Mouse (Mus musculus): ENCODE data around the gene Gnai2. TPM values are rescaled to one million over a fixed set of nuclear protein-coding genes. Genes with fewer than 3 reads are reported as not detected.

The Gnai2 gene
- polyA plus RNA-seq, 1 experiment: 273 TPM

GRCm38 (mm10) chr9:107643544-107644214, 8.5 kb upstream of the Gnai2 start:
- Histone ChIP-seq H3K4me1 (ENCODE audit: control insufficient read depth, insufficient read depth, low read length) (peaks cover 3% of the 10 kb centered on the region; the same call in 1 of the 2 replicates), H3K4me3 (replicated peaks; ENCODE audit: control insufficient read depth, low read depth, low read length) (no peak overlapping the region), H3K27ac (ENCODE audit: control insufficient read depth, insufficient read depth, low read depth, low read length, poor library complexity) (no peak overlapping the region)
- 75% methylated on average over 13 of the region's 13 CpGs for WGBS
- TF ChIP-seq POLR2A (IDR thresholded peaks at IDR 0.05; ENCODE audit: borderline replicate concordance, control insufficient read depth, low read depth, low read length) (no peak), CTCF (IDR thresholded peaks at IDR 0.05; ENCODE audit: control insufficient read depth, insufficient read depth, low read length) (no peak)

- H3K27ac ChIP-seq (ENCODE audit: control insufficient read depth, insufficient read depth, low read depth, low read length, poor library complexity): peak overlapping the region; percentile 78
- H3K4me1 ChIP-seq (ENCODE audit: control insufficient read depth, insufficient read depth, low read length): peaks cover 3% of the 10 kb centered on the region; the same call in 1 of the 2 replicates
- 78% methylated on average over 8 of the region's 8 CpGs for WGBS
- no peak overlapping the region for H3K4me3 ChIP-seq (replicated peaks; ENCODE audit: control insufficient read depth, low read depth, low read length)
- TF ChIP-seq CTCF (IDR thresholded peaks at IDR 0.05; ENCODE audit: control insufficient read depth, insufficient read depth, low read length): no peak
- TF ChIP-seq POLR2A (IDR thresholded peaks at IDR 0.05; ENCODE audit: borderline replicate concordance, control insufficient read depth, low read depth, low read length): no peak
These were observed 6.5 kb upstream of the Gnai2 start for GRCm38 (mm10) chr9:107641666-107642065.

- Histone ChIP-seq H3K4me1 (ENCODE audit: control insufficient read depth, insufficient read depth, low read length) (peaks cover 3% of the 10 kb centered on the region; the same call in 1 of the 2 replicates), H3K4me3 (replicated peaks; ENCODE audit: control insufficient read depth, low read depth, low read length) (peak overlapping the region; percentile 4), H3K27ac (ENCODE audit: control insufficient read depth, insufficient read depth, low read depth, low read length, poor library complexity) (peak overlapping the region; percentile 78)
- 4% methylated on average over 8 of the region's 8 CpGs for WGBS
- TF ChIP-seq POLR2A (IDR thresholded peaks at IDR 0.05; ENCODE audit: borderline replicate concordance, control insufficient read depth, low read depth, low read length): no peak
These were observed 5.1 kb upstream of the Gnai2 start for GRCm38 (mm10) chr9:107640257-107640772.

- Histone ChIP-seq H3K4me1 (ENCODE audit: control insufficient read depth, insufficient read depth, low read length) (peaks cover 4% of the 10 kb centered on the region; the same call in 1 of the 2 replicates), H3K27ac (ENCODE audit: control insufficient read depth, insufficient read depth, low read depth, low read length, poor library complexity) (no peak overlapping the region), H3K4me3 (replicated peaks; ENCODE audit: control insufficient read depth, low read depth, low read length) (no peak overlapping the region)
- no peak for TF ChIP-seq CTCF (IDR thresholded peaks at IDR 0.05; ENCODE audit: control insufficient read depth, insufficient read depth, low read length)
- TF ChIP-seq POLR2A (IDR thresholded peaks at IDR 0.05; ENCODE audit: borderline replicate concordance, control insufficient read depth, low read depth, low read length): no peak
- 89% methylated on average over 7 of the region's 7 CpGs for WGBS
These were observed 1.9 kb upstream of the Gnai2 start for GRCm38 (mm10) chr9:107637070-107637469.

- Histone ChIP-seq H3K27ac (ENCODE audit: control insufficient read depth, insufficient read depth, low read depth, low read length, poor library complexity) (peak overlapping the region; percentile 96), H3K4me1 (ENCODE audit: control insufficient read depth, insufficient read depth, low read length) (peaks cover 4% of the 10 kb centered on the region; the same call in 1 of the 2 replicates), H3K4me3 (replicated peaks; ENCODE audit: control insufficient read depth, low read depth, low read length) (peak overlapping the region; percentile 85)
- no peak for TF ChIP-seq CTCF (IDR thresholded peaks at IDR 0.05; ENCODE audit: control insufficient read depth, insufficient read depth, low read length)
- TF ChIP-seq POLR2A (IDR thresholded peaks at IDR 0.05; ENCODE audit: borderline replicate concordance, control insufficient read depth, low read depth, low read length): no peak
- under 1% methylated on average over 35 of the region's 35 CpGs for WGBS
These were observed 525 bp downstream of the Gnai2 start for GRCm38 (mm10) chr9:107634406-107635278.

GRCm38 (mm10) chr9:107633661-107634405, 1.3 kb downstream of the Gnai2 start:
- Histone ChIP-seq H3K27ac (ENCODE audit: control insufficient read depth, insufficient read depth, low read depth, low read length, poor library complexity) (peak overlapping the region; percentile 96), H3K4me1 (ENCODE audit: control insufficient read depth, insufficient read depth, low read length) (peaks cover 4% of the 10 kb centered on the region; the same call in 1 of the 2 replicates), H3K4me3 (replicated peaks; ENCODE audit: control insufficient read depth, low read depth, low read length) (peak overlapping the region; percentile 85)
- 1% methylated on average over 15 of the region's 15 CpGs for WGBS
- TF ChIP-seq POLR2A (IDR thresholded peaks at IDR 0.05; ENCODE audit: borderline replicate concordance, control insufficient read depth, low read depth, low read length): no peak
- TF ChIP-seq CTCF (IDR thresholded peaks at IDR 0.05; ENCODE audit: control insufficient read depth, insufficient read depth, low read length): no peak

GRCm38 (mm10) chr9:107633091-107633660, 2.0 kb downstream of the Gnai2 start:
- peaks cover 6% of the 10 kb centered on the region; the same call in 1 of the 2 replicates for H3K4me1 ChIP-seq (ENCODE audit: control insufficient read depth, insufficient read depth, low read length)
- TF ChIP-seq CTCF (IDR thresholded peaks at IDR 0.05; ENCODE audit: control insufficient read depth, insufficient read depth, low read length) (no peak), POLR2A (IDR thresholded peaks at IDR 0.05; ENCODE audit: borderline replicate concordance, control insufficient read depth, low read depth, low read length) (peak; percentile 96)
- WGBS: under 1% methylated on average over 33 of the region's 33 CpGs
- peak overlapping the region; percentile 96 for H3K27ac ChIP-seq (ENCODE audit: control insufficient read depth, insufficient read depth, low read depth, low read length, poor library complexity)
- H3K4me3 ChIP-seq (replicated peaks; ENCODE audit: control insufficient read depth, low read depth, low read length): peak overlapping the region; percentile 85

All from bone marrow, adult 2 months (tissue).